Mouse (Mus musculus) adrenal gland, postnatal 36 days (tissue): ENCODE results near the gene Sfxn1. TPM values are rescaled to one million over a fixed set of nuclear protein-coding genes. Genes with fewer than 3 reads are reported as not detected.
A peak's percentile ranks its signal among the peaks of the same experiment; 100 is the strongest.

ENCODE experiments used
- DNase-seq, 2 experiments: peaks; one replicate each; pipeline ENCODE4 v3.0.0; 2021; ENCODE audit warnings: mixed read lengths in 1 of 2
- total RNA-seq, 2 experiments: library from RNA; stranded (reverse); gene quantifications; 2 replicates each; pipeline ENCODE4 v1.2.3; 2021

The Sfxn1 gene
- total RNA-seq, 2 experiments from 2014 or later: 58.4 to 71.8 TPM

- no peak for DNase-seq
Observed at GRCm38 (mm10) chr13:54118355-54118754, 46.7 kb downstream of the Sfxn1 start.

- peak; percentile 12 to 15 for DNase-seq
Observed at GRCm38 (mm10) chr13:54137756-54138410, 66.2 kb downstream of the Sfxn1 start.

DNA sequence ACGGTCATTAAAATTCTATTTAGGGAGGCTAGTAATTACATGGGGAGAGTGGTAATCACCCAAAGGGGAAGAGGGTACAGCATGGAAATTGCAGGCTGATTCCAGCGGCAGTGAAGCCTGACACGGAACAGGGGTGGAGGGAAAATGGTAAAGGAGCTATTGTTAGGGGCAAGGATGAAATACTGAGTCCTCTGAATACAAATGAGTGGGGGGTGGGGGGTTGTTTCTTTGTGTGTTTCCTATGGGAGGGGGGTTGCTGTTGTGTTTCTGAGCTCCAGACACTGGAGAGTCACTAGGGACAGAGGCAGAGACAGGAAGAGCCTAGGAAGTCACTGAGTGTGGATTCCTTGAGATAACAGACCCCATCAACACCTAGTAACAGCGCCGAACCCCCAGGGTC, 72.1 kb downstream of the Sfxn1 start:
- no peak for DNase-seq

DNA sequence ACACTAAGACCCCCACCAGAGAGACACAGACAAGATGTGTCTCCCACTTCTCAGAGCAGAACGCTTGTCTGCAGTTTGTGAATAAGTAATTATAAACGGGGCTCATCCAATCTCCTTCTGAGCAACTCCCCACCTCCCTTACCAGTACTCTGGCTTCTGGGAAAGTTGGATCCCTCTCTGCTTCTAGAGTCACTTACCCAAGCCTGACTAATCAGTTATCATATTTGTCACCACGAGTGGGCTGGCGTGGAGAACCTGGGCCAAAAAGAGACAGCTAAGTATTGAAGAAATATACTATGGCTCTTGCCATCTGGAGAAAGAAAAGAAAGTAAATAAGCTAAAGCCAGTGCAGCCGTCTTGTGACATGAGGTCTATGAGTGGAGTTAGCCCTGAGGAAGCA, 73.0 kb downstream of the Sfxn1 start:
- no peak for DNase-seq

DNA sequence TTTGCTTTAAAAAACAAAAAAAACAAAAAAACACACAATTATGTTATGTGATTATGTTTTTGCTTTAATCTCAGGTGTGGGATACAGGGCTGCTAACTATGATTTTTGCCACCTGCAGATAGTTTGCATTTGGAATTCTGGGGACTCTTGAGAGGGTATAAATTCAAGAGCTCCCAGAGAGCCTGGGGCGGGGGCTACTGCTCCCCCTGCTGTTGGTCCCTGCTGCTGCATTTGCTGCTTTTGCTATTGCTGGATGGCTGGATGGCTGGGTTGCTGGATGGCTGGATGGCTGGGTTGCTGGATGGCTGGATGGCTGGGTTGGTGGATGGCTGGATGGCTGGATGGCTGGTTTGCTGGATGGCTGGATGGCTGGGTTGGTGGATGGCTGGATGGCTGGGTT, 75.7 kb downstream of the Sfxn1 start:
- DNase-seq: peak in 1 of 2 experiments; percentile 23

GRCm38 (mm10) chr13:54152421-54152820, 80.8 kb downstream of the Sfxn1 start:
- DNase-seq: no peak

GRCm38 (mm10) chr13:54152911-54153310, 81.2 kb downstream of the Sfxn1 start:
- DNase-seq: no peak

GRCm38 (mm10) chr13:54153672-54154218, 82.1 kb downstream of the Sfxn1 start:
- DNase-seq: no peak

DNA sequence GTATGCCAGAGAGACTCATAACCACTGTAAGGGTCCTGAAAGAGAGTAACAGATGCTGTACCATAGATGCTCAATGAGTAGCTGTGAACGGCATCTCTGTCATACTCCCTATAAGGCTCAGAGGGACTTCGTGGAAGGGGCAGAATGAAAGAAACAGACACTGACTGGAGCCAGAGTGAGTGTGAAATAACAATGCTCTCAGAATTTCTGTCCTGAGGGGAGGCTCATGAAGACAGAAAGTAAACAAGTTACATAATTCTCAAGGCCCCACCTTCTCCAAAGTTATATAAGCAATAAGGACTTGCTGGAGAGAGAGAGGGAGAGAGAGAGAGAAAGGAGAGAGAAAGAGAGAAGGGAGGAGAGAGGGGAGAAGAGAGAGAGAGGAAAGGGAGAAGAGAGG, 84.2 kb downstream of the Sfxn1 start:
- no peak for DNase-seq

Other genes starting within 250 kb of the Sfxn1 start
- gene Drd1, start 16.2 kb upstream of the Sfxn1 start, total RNA-seq: under 1 TPM in 1 of 2 experiments, not detected in 1; 0.30 TPM
- gene Hrh2, start 120.3 kb downstream of the Sfxn1 start, total RNA-seq: under 1 TPM; 0.13 TPM